Mouse (Mus musculus) right cerebral cortex, postnatal 36 days (tissue): Measurements from ENCODE around the gene Myo1g.

ENCODE experiments used
- DNase-seq, 2 experiments: peaks; one replicate each; pipeline ENCODE4 v3.0.0; 2022; ENCODE audit warnings: low spot score in 2 of 2, mixed read lengths in 1 of 2

Myo1g gene

GRCm38 (mm10) chr11:6488041-6488684, 32.6 kb downstream of the Myo1g start:
- DNase-seq: no peak

DNA sequence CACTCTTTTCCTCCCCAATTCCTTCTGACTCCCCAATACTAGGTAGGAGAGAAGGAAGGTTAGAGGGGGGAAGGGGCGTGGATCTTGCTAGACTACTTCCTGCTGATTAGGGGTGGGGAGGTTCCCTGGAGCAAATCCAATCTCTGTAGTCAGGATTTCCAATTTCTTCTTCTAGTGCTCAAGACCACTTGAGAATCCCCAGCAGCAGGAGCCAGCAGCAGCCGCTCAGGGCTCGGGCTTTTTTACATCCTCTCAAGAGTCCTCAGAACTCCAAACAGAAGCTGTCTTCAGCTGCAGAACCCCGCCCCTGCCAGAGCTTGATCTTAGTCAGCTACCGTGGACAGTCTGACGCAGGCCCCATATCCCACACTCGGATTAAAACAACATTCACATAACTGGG, 33.3 kb downstream of the Myo1g start:
- DNase-seq: no peak

GRCm38 (mm10) chr11:6486916-6487315, 33.8 kb downstream of the Myo1g start:
- DNase-seq: no peak

DNA sequence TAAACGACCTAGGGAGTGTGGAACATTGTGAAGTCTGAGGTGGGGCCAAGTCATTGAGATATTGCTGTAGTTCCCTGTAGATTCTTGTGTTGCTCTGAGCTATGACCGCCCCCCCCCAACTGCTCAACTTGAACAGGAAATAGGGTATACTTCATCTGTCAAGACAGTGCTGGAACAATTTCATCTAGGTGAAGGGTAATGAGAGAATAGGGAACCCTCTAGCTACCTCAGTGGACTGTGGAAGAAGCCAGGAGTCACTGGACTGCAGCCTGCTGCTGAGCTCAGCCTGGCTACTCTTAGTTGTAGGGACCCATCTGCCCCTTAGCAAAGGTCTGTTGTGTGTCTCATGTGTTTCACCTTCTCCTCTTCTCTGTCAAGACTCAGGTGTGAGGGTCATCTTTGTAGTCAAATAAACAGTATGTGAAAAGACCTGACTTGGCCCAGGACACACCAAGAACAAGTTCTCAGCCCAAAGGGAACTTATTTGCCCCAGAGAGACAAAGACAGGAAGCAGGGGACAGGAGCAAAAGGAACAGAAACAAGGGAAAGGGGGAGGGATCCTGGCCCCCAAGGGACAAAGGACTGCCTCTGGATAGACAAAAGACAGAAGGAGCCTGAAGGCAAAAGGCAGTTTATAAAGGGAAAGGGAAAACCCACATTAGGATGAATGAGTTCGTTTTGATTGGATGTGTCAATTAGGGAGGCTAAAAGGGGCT, 36.4 kb downstream of the Myo1g start:
- no peak for DNase-seq

- DNase-seq: no peak
Measured at GRCm38 (mm10) chr11:6483103-6483502, 37.7 kb downstream of the Myo1g start.

DNA sequence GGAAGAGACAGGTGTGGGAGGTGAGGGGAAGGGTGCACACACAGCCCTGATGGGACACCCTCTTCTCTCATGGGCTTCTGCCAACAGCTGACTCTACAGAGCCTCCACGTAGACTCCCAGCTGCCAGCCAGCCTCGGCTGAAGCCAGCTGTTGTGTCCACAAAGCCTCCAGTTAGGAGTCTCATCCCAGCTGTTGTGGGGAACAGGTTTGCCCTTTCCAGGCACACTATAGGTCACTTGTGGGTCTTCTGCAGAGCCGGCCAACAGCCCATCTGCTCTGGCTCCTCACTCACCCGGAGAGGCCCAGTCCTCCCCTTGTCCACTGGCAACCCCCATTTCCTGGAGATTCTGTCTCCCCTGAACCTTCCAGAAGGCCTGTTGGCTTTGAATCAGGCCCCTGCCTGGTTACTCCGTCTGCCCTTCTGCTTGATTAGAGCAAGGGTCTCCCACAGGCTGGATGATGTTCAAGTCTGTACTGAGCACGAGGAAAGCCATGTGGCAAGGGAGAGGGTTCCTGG, 39.0 kb downstream of the Myo1g start:
- DNase-seq: no peak

DNA sequence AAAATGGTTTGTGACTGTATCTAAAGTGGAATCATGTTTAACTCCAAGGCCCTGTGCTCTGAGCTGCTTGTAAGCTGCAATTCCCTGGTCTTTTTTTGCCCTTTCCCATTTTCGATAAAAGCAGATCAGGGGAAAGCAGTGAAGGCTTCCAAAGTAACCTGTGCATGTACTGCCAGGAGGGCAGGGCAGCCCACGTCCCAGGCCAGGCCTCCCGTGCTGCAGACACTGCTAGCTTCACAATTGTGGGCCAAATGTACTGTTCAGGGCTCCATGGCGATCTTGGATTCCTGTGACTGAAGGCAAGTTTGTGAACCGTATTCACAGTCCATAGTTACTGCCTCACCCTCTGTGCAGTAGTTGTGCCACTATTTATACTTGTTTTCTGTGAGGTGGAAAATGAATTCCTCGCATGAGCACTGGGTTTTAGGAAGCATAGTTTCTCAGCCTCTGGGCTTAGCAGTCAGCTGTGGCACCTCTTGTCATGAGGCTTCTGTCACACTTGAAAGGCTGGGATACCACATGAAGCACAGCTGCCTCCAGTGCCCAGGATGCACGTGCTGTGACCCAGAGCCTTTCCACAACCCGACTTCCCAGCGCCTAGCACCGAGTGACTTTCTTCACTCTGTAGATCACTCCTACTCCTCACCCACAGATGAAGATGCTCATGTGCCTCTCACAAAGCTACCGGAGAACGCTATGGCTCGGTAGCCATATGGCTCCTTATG, 39.9 kb downstream of the Myo1g start:
- DNase-seq: peak; percentile 7 to 28

- DNase-seq: no peak
Measured at GRCm38 (mm10) chr11:6480191-6480590, 40.6 kb downstream of the Myo1g start.

GRCm38 (mm10) chr11:6479231-6479630, 41.5 kb downstream of the Myo1g start:
- no peak for DNase-seq

GRCm38 (mm10) chr11:6477350-6477749, 43.4 kb downstream of the Myo1g start:
- no peak for DNase-seq

DNA sequence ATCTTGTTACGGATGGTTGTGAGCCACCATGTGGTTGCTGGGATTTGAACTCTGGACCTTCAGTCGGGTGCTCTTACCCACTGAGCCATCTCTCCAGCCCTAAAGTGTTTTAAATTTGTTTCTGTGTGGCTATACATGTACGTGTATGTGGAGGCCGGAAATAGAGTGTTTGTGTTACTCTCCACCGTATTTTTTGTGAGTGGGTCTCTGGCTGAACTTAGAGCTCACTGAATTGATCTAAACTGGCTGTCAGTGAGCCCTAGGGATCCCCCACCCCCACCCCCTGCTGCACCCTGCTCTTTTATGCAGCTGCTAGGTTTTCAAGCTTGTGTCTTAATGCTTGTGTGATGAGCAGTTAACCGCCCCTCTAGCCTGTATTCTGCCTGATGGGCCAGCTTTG, 43.9 kb downstream of the Myo1g start:
- DNase-seq: no peak

- peak; percentile 82 to 86 for DNase-seq
Measured at GRCm38 (mm10) chr11:6475867-6476484, 44.8 kb downstream of the Myo1g start, which contains the start of gene Purb. TSS of gene Purb (minus strand) at chr11:6475917.

DNA sequence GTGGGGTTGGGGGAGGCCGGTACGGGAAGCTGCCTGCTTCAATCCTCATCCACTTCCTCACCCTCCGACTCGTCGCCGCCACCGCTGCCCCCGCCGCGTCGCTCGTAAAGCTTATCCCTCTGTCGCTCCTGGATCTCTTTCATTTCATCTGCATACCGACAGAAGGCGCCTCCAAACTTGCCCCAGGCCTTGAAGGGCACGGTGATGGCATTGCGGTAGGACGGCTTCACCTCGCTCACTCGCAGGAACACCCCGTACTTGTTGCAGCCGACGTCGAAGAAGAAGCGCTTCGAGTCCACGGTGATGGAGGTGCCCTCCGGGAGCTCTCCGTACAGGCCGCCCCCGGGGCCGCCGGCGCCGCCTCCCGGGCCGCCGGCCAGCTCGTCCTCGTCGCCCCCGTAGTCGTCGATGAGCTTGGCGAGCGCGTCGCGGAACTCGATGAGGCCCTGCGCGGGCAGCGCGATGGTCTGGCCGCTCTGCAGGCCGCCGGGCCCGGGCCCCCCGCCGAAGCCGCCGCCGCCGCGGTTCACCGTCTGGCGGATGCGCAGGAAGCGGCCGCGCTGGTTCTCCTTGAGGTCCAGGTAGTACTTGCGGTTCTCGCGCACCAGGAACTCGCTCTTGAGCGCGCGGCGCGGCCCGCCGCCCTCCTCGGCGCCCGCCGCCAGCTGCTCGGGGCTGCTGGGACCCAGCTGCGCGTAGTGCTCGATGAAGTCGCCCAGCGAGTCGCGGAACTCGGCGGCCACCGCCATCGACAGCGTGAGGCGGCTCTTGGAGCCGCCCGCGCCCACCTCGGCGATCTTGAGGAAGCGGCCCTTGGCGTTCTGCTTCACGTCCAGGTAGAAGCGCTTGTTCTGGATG, 45.7 kb downstream of the Myo1g start:
- DNase-seq: peak; percentile 30 to 42

- DNase-seq: no peak
Measured at GRCm38 (mm10) chr11:6474381-6474780, 46.4 kb downstream of the Myo1g start.

DNA sequence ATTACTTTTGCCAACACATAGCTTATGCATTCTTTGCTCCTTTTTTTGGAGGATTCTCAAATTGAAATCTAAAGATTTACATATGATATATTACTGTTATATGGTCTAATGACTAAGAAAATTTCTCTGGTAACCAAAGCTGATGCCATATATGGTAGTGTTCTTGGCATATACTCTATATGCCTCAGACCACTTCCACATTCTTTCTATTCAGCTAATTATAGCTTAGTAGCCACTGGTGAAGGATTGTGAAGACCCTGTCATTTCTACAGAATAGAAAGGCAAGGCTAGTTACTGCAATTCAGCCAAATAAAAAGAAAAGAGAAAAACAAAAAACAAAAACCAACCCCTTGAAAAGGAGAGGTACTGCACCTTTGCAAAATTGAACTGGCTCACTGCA, 48.7 kb downstream of the Myo1g start:
- DNase-seq: no peak

DNA sequence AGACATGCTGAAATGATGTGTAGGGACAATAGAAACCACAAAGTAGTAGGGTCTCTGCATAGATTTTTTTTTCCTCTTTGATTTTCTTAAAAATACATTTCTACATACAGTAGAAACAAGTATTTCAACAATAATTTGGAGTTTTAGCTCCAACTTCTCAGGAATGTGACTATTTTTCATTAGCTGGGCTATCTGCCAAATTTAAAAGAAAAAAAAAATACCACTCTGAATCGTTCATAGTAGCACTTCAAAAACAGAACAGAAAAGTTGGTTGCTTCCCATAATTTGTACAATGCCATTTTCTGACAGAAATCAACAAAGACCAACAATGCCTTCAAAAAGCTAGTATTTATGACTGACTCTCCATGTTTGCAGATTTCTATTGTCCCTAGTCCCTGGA, 49.3 kb downstream of the Myo1g start:
- no peak for DNase-seq

DNA sequence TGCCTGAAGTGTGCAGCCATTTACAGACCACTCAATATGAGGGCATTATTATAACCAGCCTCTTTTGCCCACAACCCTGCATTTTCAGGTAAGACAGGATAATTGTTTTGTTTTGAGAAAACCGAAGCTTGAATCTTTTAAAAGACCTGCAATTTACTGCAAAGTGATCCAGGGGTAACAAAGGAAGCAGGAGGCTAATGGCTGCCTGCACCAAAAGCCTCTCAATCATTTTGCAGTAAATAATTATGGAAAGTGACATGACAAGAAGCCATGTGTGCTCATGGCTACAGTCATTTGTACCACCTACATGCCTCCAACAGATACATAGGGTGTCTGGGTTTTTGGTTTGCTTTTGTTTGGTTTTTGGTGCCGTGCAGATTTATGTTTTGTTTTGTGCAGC, 49.7 kb downstream of the Myo1g start:
- DNase-seq: no peak

- no peak for DNase-seq
Measured at GRCm38 (mm10) chr11:6468541-6468940, 52.2 kb downstream of the Myo1g start.

DNA sequence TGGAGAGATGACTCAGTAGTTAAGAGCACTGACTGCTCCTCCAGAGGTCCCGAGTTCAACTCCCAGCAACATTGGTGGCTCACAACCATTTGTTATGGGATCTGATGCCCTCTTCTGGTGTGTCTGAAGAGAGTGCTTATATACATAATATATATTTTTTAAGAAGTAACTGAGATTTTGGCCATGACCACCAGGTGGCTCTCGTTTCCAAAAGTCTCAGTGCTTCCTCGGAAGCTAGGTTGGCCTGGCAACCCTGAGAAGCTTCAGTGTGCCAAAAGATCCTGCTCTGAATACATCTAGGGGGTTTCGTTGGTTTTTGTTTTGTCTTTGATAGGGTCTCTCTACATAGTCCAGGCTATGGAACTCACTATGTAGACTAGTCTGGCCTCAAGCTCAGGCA, 55.6 kb downstream of the Myo1g start:
- DNase-seq: peak; percentile 31 to 32

- DNase-seq: no peak
Measured at GRCm38 (mm10) chr11:6463159-6463837, 57.5 kb downstream of the Myo1g start.
